Mouse (Mus musculus) forebrain, embryonic 11.5 days (tissue): ENCODE results near the gene Slc37a3. TPM values are rescaled to one million over a fixed set of nuclear protein-coding genes. Genes with fewer than 3 reads are reported as not detected.
"Not testable (repeated sequence)": the region's sequence is repeated elsewhere in the genome, so short reads cannot be mapped to it uniquely, and the experiment has no call there.

Experiments
- ATAC-seq: fragments of 200-750 bp; cut with Nextera tagmentation; replicated peaks from 2 replicates; pipeline ENCODE4 v1.8.0; 2017; ENCODE audit warnings: moderate TSS enrichment; ENCODE audit not compliant: low FRiP score
- DNase-seq: peaks from one replicate; pipeline ENCODE4 v3.0.0-alpha.2; 2017; ENCODE audit warnings: low spot score
- H3K27ac ChIP-seq: fragments of 300-500 bp; sonication (generic); 2 replicates; pipeline ENCODE4 v1.5.1; 2014; ENCODE audit warnings: low read depth, low read length
- H3K27me3 ChIP-seq: fragments of 300-500 bp; sonication (generic); 2 replicates; pipeline ENCODE4 v1.6.1; 2014; ENCODE audit warnings: mild to moderate bottlenecking, low read length, mixed read lengths; ENCODE audit not compliant: control insufficient read depth, insufficient read depth
- H3K36me3 ChIP-seq: fragments of 300-500 bp; sonication (generic); 2 replicates; pipeline ENCODE4 v1.6.1; 2014; ENCODE audit warnings: mild to moderate bottlenecking, low read length, moderate library complexity, mixed read lengths; ENCODE audit not compliant: control insufficient read depth, insufficient read depth
- H3K4me1 ChIP-seq: fragments of 300-500 bp; sonication (generic); replicated peaks from 2 replicates; pipeline ENCODE4 v1.6.1; 2014; ENCODE audit warnings: low read length, mixed read lengths; ENCODE audit not compliant: control insufficient read depth, insufficient read depth
- H3K4me2 ChIP-seq: fragments of 300-500 bp; sonication (generic); 2 replicates; pipeline ENCODE4 v1.6.1; 2014; ENCODE audit warnings: low read depth, mild to moderate bottlenecking, low read length, moderate library complexity, mixed read lengths; ENCODE audit not compliant: severe bottlenecking
- H3K4me3 ChIP-seq: fragments of 300-500 bp; sonication (generic); 2 replicates; pipeline ENCODE4 v1.5.1; 2014; ENCODE audit warnings: low read depth, low read length
- H3K9ac ChIP-seq: fragments of 300-500 bp; sonication (generic); 2 replicates; pipeline ENCODE4 v1.6.1; 2014; ENCODE audit warnings: low read length
- H3K9me3 ChIP-seq: fragments of 300-500 bp; sonication (generic); 2 replicates; pipeline ENCODE4 v1.6.1; 2016; ENCODE audit warnings: low read length, mixed read lengths; ENCODE audit not compliant: control insufficient read depth
- WGBS: fragments of 180-500 bp; shearing (Covaris S2); extraction: QIAGEN DNeasy Blood & Tissue Kit; methylation state at CpG from one replicate; pipeline ENCODE4 v1.1.7; 2014; 5-methylcytosine and 5-hydroxymethylcytosine counted together
- polyA plus RNA-seq: library from polyadenylated mRNA; unstranded; fragments of >200 nt; fragmentation: Nextera tagmentation; extraction: Ambion mirVana; gene quantifications from 2 replicates; pipeline ENCODE4 v1.2.1, GENCODE M21; 2014

Slc37a3 gene
- polyA plus RNA-seq, 1 experiment from 2014 or later, result 36.7 TPM

GRCm38 (mm10) chr6:39416654-39417053, 39.2 kb upstream of the Slc37a3 start:
- not testable (repeated sequence) for H3K27ac ChIP-seq, H3K4me1 ChIP-seq, H3K4me2 ChIP-seq, DNase-seq, ATAC-seq, H3K27me3 ChIP-seq, H3K36me3 ChIP-seq, H3K9ac ChIP-seq, H3K4me3 ChIP-seq, H3K9me3 ChIP-seq

GRCm38 (mm10) chr6:39415762-39416161, 38.3 kb upstream of the Slc37a3 start:
- no peak overlapping the region for H3K4me2 ChIP-seq
- no peaks in the 10 kb centered on the region for H3K27me3 ChIP-seq
- no peak overlapping the region for H3K4me3 ChIP-seq
- ATAC-seq (no peak), DNase-seq (peak; percentile 76)
- no peaks in the 10 kb centered on the region for H3K9me3 ChIP-seq
- no peak overlapping the region for H3K9ac ChIP-seq
- H3K27ac ChIP-seq, result no peak overlapping the region
- H3K4me1 ChIP-seq, result peaks cover 5% of the 10 kb centered on the region; the same call in 1 of the 2 replicates
- H3K36me3 ChIP-seq, result no peaks in the 10 kb centered on the region
- 44% methylated on average over 3 of the region's 5 CpGs for WGBS

GRCm38 (mm10) chr6:39414106-39414505, 36.6 kb upstream of the Slc37a3 start:
- Histone ChIP-seq H3K9ac (no peak overlapping the region), H3K4me2 (no peak overlapping the region), H3K36me3 (no peaks in the 10 kb centered on the region), H3K27ac (no peak overlapping the region), H3K4me1 (peaks cover 4% of the 10 kb centered on the region; the same call in 1 of the 2 replicates), H3K27me3 (no peaks in the 10 kb centered on the region), H3K9me3 (no peaks in the 10 kb centered on the region), H3K4me3 (no peak overlapping the region)
- no peak for ATAC-seq
- 68% methylated on average over 1 of the region's 1 CpGs for WGBS
- DNase-seq, result no peak

GRCm38 (mm10) chr6:39406480-39406879, 29.0 kb upstream of the Slc37a3 start:
- 93% methylated on average over 5 of the region's 5 CpGs for WGBS
- no peaks in the 10 kb centered on the region for H3K36me3 ChIP-seq

GRCm38 (mm10) chr6:39403136-39403535, 25.7 kb upstream of the Slc37a3 start:
- Histone ChIP-seq H3K27me3 (no peaks in the 10 kb centered on the region), H3K4me1 (no peaks in the 10 kb centered on the region), H3K9ac (no peak overlapping the region), H3K9me3 (no peaks in the 10 kb centered on the region), H3K27ac (no peak overlapping the region), H3K36me3 (no peaks in the 10 kb centered on the region; the same call in 1 of the 2 replicates), H3K4me2 (no peak overlapping the region), H3K4me3 (no peak overlapping the region)
- DNase-seq (no peak), ATAC-seq (no peak)
- 97% methylated on average over 2 of the region's 2 CpGs for WGBS

More at GRCm38 (mm10) chr6:39406480-39406879, 29.0 kb upstream of the Slc37a3 start:
- Histone ChIP-seq H3K27me3 (no peaks in the 10 kb centered on the region), H3K27ac (no peak overlapping the region), H3K4me1 (no peaks in the 10 kb centered on the region), H3K9ac (no peak overlapping the region), H3K4me2 (no peak overlapping the region), H3K4me3 (no peak overlapping the region), H3K9me3 (no peaks in the 10 kb centered on the region)
- ATAC-seq (no peak), DNase-seq (no peak)

GRCm38 (mm10) chr6:39400343-39400742, 22.9 kb upstream of the Slc37a3 start:
- Histone ChIP-seq H3K9me3 (no peaks in the 10 kb centered on the region), H3K4me3 (no peak overlapping the region), H3K9ac (no peak overlapping the region), H3K36me3 (no peaks in the 10 kb centered on the region; the same call in 1 of the 2 replicates), H3K4me2 (no peak overlapping the region), H3K27ac (no peak overlapping the region), H3K4me1 (no peaks in the 10 kb centered on the region), H3K27me3 (no peaks in the 10 kb centered on the region)
- ATAC-seq, result no peak
- DNase-seq, result peak; percentile 57
- 61% methylated on average over 7 of the region's 7 CpGs for WGBS

GRCm38 (mm10) chr6:39398342-39398741, 20.9 kb upstream of the Slc37a3 start:
- no peak overlapping the region for H3K4me2 ChIP-seq

GRCm38 (mm10) chr6:39397046-39397445, 19.6 kb upstream of the Slc37a3 start:
- 93% methylated on average over 6 of the region's 6 CpGs for WGBS
- Histone ChIP-seq H3K36me3 (no peaks in the 10 kb centered on the region; the same call in 1 of the 2 replicates), H3K9me3 (no peaks in the 10 kb centered on the region), H3K4me3 (no peak overlapping the region), H3K9ac (no peak overlapping the region), H3K4me2 (no peak overlapping the region), H3K27ac (no peak overlapping the region), H3K27me3 (no peaks in the 10 kb centered on the region), H3K4me1 (no peaks in the 10 kb centered on the region)
- ATAC-seq, result no peak
- DNase-seq, result no peak

More at GRCm38 (mm10) chr6:39398342-39398741, 20.9 kb upstream of the Slc37a3 start:
- no peaks in the 10 kb centered on the region; the same call in 1 of the 2 replicates for H3K36me3 ChIP-seq
- no peak overlapping the region for H3K27ac ChIP-seq
- H3K4me3 ChIP-seq, result no peak overlapping the region
- H3K4me1 ChIP-seq, result no peaks in the 10 kb centered on the region
- ATAC-seq (no peak), DNase-seq (no peak)
- WGBS, result 96% methylated on average over 9 of the region's 9 CpGs
- no peaks in the 10 kb centered on the region for H3K27me3 ChIP-seq
- no peaks in the 10 kb centered on the region for H3K9me3 ChIP-seq
- no peak overlapping the region for H3K9ac ChIP-seq

- H3K27ac ChIP-seq, result no peak overlapping the region
- DNase-seq (no peak), ATAC-seq (no peak)
- no peak overlapping the region for H3K9ac ChIP-seq
- no peaks in the 10 kb centered on the region for H3K9me3 ChIP-seq
- no peaks in the 10 kb centered on the region for H3K4me1 ChIP-seq
- H3K4me3 ChIP-seq, result no peak overlapping the region
- H3K4me2 ChIP-seq, result no peak overlapping the region
- WGBS, result 90% methylated on average over 4 of the region's 4 CpGs
- H3K27me3 ChIP-seq, result no peaks in the 10 kb centered on the region
- no peaks in the 10 kb centered on the region; the same call in 1 of the 2 replicates for H3K36me3 ChIP-seq
Measured at GRCm38 (mm10) chr6:39395916-39396315, 18.4 kb upstream of the Slc37a3 start.
